24 mouse cellular contexts compared by ENCODE assay signal in genomic region chr8:61528197-61528596, GRCm38 (mm10). TPM values are rescaled to one million over a fixed set of nuclear protein-coding genes. Genes with fewer than 3 reads are reported as not detected.
DNase-seq lines count a peak whose midpoint lies in the region; ATAC-seq and TF ChIP-seq lines count a peak whose summit lies in the region.
"Had no signal": no experiment of that assay in that cellular context is flagged by ENCODE, and none has a peak within 500 bp of the region (broad histone marks: within the 10 kb centered on the region; RNA-seq: fewer than 3 reads in every experiment).

No protein-coding gene starts in this region.

- TF ChIP-seq CTCF in intestine, postnatal 0 days (IDR thresholded peaks at IDR 0.05; ENCODE audit: low read depth): no peak

- H3K9me3 ChIP-seq in intestine, embryonic 16.5 days (ENCODE audit: control insufficient read depth, low read length): no peaks in the 10 kb centered on the region
- H3K9me3 ChIP-seq in intestine, embryonic 15.5 days: no peaks in the 10 kb centered on the region
- no peaks in the 10 kb centered on the region for H3K9me3 ChIP-seq in intestine, postnatal 0 days (ENCODE audit: control insufficient read depth)
- no peaks in the 10 kb centered on the region for H3K9me3 ChIP-seq in stomach, embryonic 16.5 days (replicated peaks; ENCODE audit: control insufficient read depth, low read length)
- H3K9me3 ChIP-seq: embryonic facial prominence, embryonic 12.5 days; embryonic facial prominence, embryonic 15.5 days; forebrain, embryonic 10.5 days; forebrain, embryonic 12.5 days had no signal

- 0 out of 2 replicates have a peak, but pooled peaks cover 7% of the 10 kb centered on the region for H3K36me3 ChIP-seq in intestine, embryonic 16.5 days (ENCODE audit: control insufficient read depth, insufficient read depth, low read length)
- peaks cover 9% of the 10 kb centered on the region; the same call in 1 of the 2 replicates for H3K36me3 ChIP-seq in intestine, embryonic 15.5 days
- peaks cover 61% of the 10 kb centered on the region for H3K36me3 ChIP-seq in intestine, postnatal 0 days (ENCODE audit: control insufficient read depth, insufficient read depth)
- H3K36me3 ChIP-seq in stomach, embryonic 16.5 days (ENCODE audit: control insufficient read depth, insufficient read depth, low read length): peaks cover 5% of the 10 kb centered on the region; the same call in 1 of the 2 replicates

- no peak overlapping the region for H3K9ac ChIP-seq in intestine, embryonic 16.5 days (ENCODE audit: low read depth, low read length)
- H3K9ac ChIP-seq in intestine, embryonic 15.5 days: no peak overlapping the region
- no peak overlapping the region for H3K9ac ChIP-seq in intestine, postnatal 0 days (ENCODE audit: low read depth, low read length)
- H3K9ac ChIP-seq in stomach, embryonic 16.5 days (ENCODE audit: low read length): no peak overlapping the region
- H3K9ac ChIP-seq: embryonic facial prominence, embryonic 12.5 days; embryonic facial prominence, embryonic 15.5 days; forebrain, embryonic 12.5 days had no signal

- no peak overlapping the region for H3K4me3 ChIP-seq in intestine, embryonic 16.5 days (ENCODE audit: low read length)
- no peak overlapping the region for H3K4me3 ChIP-seq in intestine, embryonic 15.5 days (replicated peaks)
- no peak overlapping the region for H3K4me3 ChIP-seq in intestine, postnatal 0 days (ENCODE audit: low read depth, low read length)
- no peak overlapping the region for H3K4me3 ChIP-seq in stomach, embryonic 16.5 days (replicated peaks; ENCODE audit: low read length)
- H3K4me3 ChIP-seq: embryonic facial prominence, embryonic 12.5 days; embryonic facial prominence, embryonic 15.5 days; erythroblast, embryonic 14.5 days; forebrain, embryonic 10.5 days; forebrain, embryonic 12.5 days had no signal

- H3K27ac ChIP-seq in intestine, embryonic 16.5 days (ENCODE audit: low read length): no peak overlapping the region
- no peak overlapping the region for H3K27ac ChIP-seq in intestine, embryonic 15.5 days
- H3K27ac ChIP-seq in intestine, postnatal 0 days (ENCODE audit: low read depth, low read length): peak overlapping the region; percentile 21; the same call in 1 of the 2 replicates
- peak overlapping the region; percentile 60; the same call in 1 of the 2 replicates for H3K27ac ChIP-seq in stomach, embryonic 16.5 days (ENCODE audit: low read length)
- H3K27ac ChIP-seq: embryonic facial prominence, embryonic 12.5 days; forebrain, embryonic 10.5 days; forebrain, embryonic 12.5 days had no signal

- ATAC-seq in intestine, embryonic 16.5 days: peak; percentile 66; the same call in 1 of the 2 replicates
- no peak for ATAC-seq in intestine, embryonic 15.5 days
- peak; percentile 65 for ATAC-seq in intestine, postnatal 0 days
- no peak for ATAC-seq in stomach, embryonic 16.5 days (ENCODE audit: insufficient read depth, low FRiP score)
- ATAC-seq: forebrain, embryonic 14.5 days; forebrain, embryonic 16.5 days had no signal

- H3K4me1 ChIP-seq in intestine, embryonic 16.5 days (ENCODE audit: control insufficient read depth, insufficient read depth, low read length): 0 out of 2 replicates have a peak, but pooled peaks cover 2% of the 10 kb centered on the region
- no peaks in the 10 kb centered on the region for H3K4me1 ChIP-seq in intestine, embryonic 15.5 days (replicated peaks)
- peaks cover 6% of the 10 kb centered on the region; the same call in 1 of the 2 replicates for H3K4me1 ChIP-seq in intestine, postnatal 0 days (replicated peaks; ENCODE audit: control insufficient read depth, insufficient read depth, low read length)
- H3K4me1 ChIP-seq in stomach, embryonic 16.5 days (ENCODE audit: control insufficient read depth, insufficient read depth, low read length): peaks cover 4% of the 10 kb centered on the region
- H3K4me1 ChIP-seq: embryonic facial prominence, embryonic 12.5 days; embryonic facial prominence, embryonic 15.5 days; forebrain, embryonic 10.5 days; forebrain, embryonic 12.5 days had no signal

- 77% methylated on average over 9 of the region's 9 CpGs for WGBS in intestine, embryonic 16.5 days
- 82% methylated on average over 9 of the region's 9 CpGs for WGBS in intestine, embryonic 15.5 days
- 68% methylated on average over 9 of the region's 9 CpGs for WGBS in intestine, postnatal 0 days
- 41% methylated on average over 9 of the region's 9 CpGs for WGBS in large intestine, adult 2 months
- 80% methylated on average over 9 of the region's 9 CpGs for WGBS in stomach, embryonic 16.5 days

- DNase-seq in large intestine, adult 2 months (ENCODE audit: low read depth, low spot score): peak; percentile 46
- DNase-seq in spleen, postnatal 36 days (ENCODE audit: low spot score in 2 of 2): no peak
- DNase-seq in kidney, adult 11 months: no peak
- DNase-seq: adrenal gland, adult 2 months; adrenal gland, postnatal 10 days; adrenal gland, postnatal 25 days; cerebellum, adult 11 months; cerebellum, adult 18-20 months; cerebellum, adult 8-10 months; cerebellum, adult 9-11 months; cerebellum, postnatal 14 days; cerebellum, postnatal 36 days; embryo, embryonic 11 days had no signal

- no peak overlapping the region for H3K4me2 ChIP-seq in intestine, embryonic 16.5 days (ENCODE audit: low read depth, low read length)
- no peak overlapping the region for H3K4me2 ChIP-seq in intestine, embryonic 15.5 days (replicated peaks)
- H3K4me2 ChIP-seq in intestine, postnatal 0 days (replicated peaks; ENCODE audit: low read depth): no peak overlapping the region
- H3K4me2 ChIP-seq in stomach, embryonic 16.5 days (ENCODE audit: low read depth, low read length): no peak overlapping the region
- H3K4me2 ChIP-seq: embryonic facial prominence, embryonic 12.5 days; embryonic facial prominence, embryonic 15.5 days; forebrain, embryonic 12.5 days had no signal

- no peaks in the 10 kb centered on the region for H3K27me3 ChIP-seq in intestine, embryonic 16.5 days (replicated peaks; ENCODE audit: control insufficient read depth, insufficient read depth, low read length)
- no peaks in the 10 kb centered on the region for H3K27me3 ChIP-seq in intestine, embryonic 15.5 days (replicated peaks)
- H3K27me3 ChIP-seq in intestine, postnatal 0 days (replicated peaks; ENCODE audit: control insufficient read depth, insufficient read depth, low read length): no peaks in the 10 kb centered on the region
- H3K27me3 ChIP-seq in stomach, embryonic 16.5 days (ENCODE audit: control insufficient read depth, insufficient read depth, low read length): no peaks in the 10 kb centered on the region
- H3K27me3 ChIP-seq: embryonic facial prominence, embryonic 12.5 days; embryonic facial prominence, embryonic 15.5 days; forebrain, embryonic 12.5 days had no signal

RNA-seq across cellular contexts. Expression of gene Cbr4, which starts 40.7 kb away (rescaled TPM):
- 36.7 and 38.7 TPM in 2 replicates for polyA plus RNA-seq in intestine, embryonic 16.5 days (2015; fragmentation: Nextera tagmentation; extraction: Ambion mirVana)
- polyA plus RNA-seq in intestine, embryonic 15.5 days (2015; fragmentation: Nextera tagmentation; extraction: Ambion mirVana): 29.8 and 34.1 TPM in 2 replicates
- polyA plus RNA-seq in intestine, postnatal 0 days (2015; fragmentation: Nextera tagmentation; extraction: Ambion mirVana): 50.2 and 51.2 TPM in 2 replicates
- polyA plus RNA-seq in large intestine, adult 2 months (2012; rRNA removed): 4.5 and 7.5 TPM in 2 replicates
- 30.8 and 31.9 TPM in 2 replicates for polyA plus RNA-seq in stomach, embryonic 16.5 days (2015; fragmentation: Nextera tagmentation; extraction: Ambion mirVana)

Comparison
In these comparisons a context has a peak if more than half of its experiments do, and no peak if none do; other contexts are left out.
1. ATAC-seq: peak in intestine, embryonic 16.5 days (single experiment) and intestine, postnatal 0 days (single experiment); none in intestine, embryonic 15.5 days (single experiment) and stomach, embryonic 16.5 days (single experiment).
2. H3K27ac ChIP-seq: peak in intestine, postnatal 0 days (single experiment) and stomach, embryonic 16.5 days (single experiment); none in intestine, embryonic 16.5 days (single experiment) and intestine, embryonic 15.5 days (single experiment).